Comparison of ENCODE assay signal across 15 mouse cellular contexts in genomic region chr10:62218044-62218788, GRCm38 (mm10). TPM values are rescaled to one million over a fixed set of nuclear protein-coding genes. Genes with fewer than 3 reads are reported as not detected.
DNase-seq lines count a peak whose midpoint lies in the region; ATAC-seq and TF ChIP-seq lines count a peak whose summit lies in the region.
"Had no signal": no experiment of that assay in that cellular context is flagged by ENCODE, and none has a peak within 500 bp of the region (broad histone marks: within the 10 kb centered on the region; RNA-seq: fewer than 3 reads in every experiment).

No protein-coding gene starts in this region.

- no peaks in the 10 kb centered on the region for H3K36me3 ChIP-seq in heart, postnatal 0 days (replicated peaks; ENCODE audit: control insufficient read depth, insufficient read depth, low read length)
- H3K36me3 ChIP-seq in midbrain, embryonic 13.5 days: no peaks in the 10 kb centered on the region
- H3K36me3 ChIP-seq in midbrain, embryonic 15.5 days (replicated peaks): no peaks in the 10 kb centered on the region
- H3K36me3 ChIP-seq in stomach, postnatal 0 days (ENCODE audit: control insufficient read depth, insufficient read depth, low read length): no peaks in the 10 kb centered on the region
- H3K36me3 ChIP-seq: embryonic facial prominence, embryonic 13.5 days; hindbrain, embryonic 15.5 days had no signal

- no peak for ATAC-seq in heart, postnatal 0 days (ENCODE audit: insufficient read depth, low read depth)
- ATAC-seq in midbrain, embryonic 13.5 days: peak; percentile 38; the same call in 1 of the 2 replicates
- no peak for ATAC-seq in midbrain, embryonic 15.5 days (replicated peaks)
- ATAC-seq in stomach, postnatal 0 days (ENCODE audit: low FRiP score, low TSS enrichment): no peak
- ATAC-seq in megakaryocyte progenitor cell, adult 5-6 weeks (replicated peaks; ENCODE audit: poor library complexity): no peak
- ATAC-seq: forebrain, embryonic 14.5 days had no signal

- no peaks in the 10 kb centered on the region for H3K27me3 ChIP-seq in heart, postnatal 0 days (ENCODE audit: control insufficient read depth, insufficient read depth, low read length)
- no peaks in the 10 kb centered on the region for H3K27me3 ChIP-seq in midbrain, embryonic 13.5 days
- no peaks in the 10 kb centered on the region for H3K27me3 ChIP-seq in midbrain, embryonic 15.5 days (replicated peaks)
- H3K27me3 ChIP-seq in stomach, postnatal 0 days (ENCODE audit: control insufficient read depth, insufficient read depth, low read length): no peaks in the 10 kb centered on the region
- H3K27me3 ChIP-seq: embryonic facial prominence, embryonic 13.5 days; hindbrain, embryonic 15.5 days had no signal

- peak overlapping the region; percentile 41 for H3K27ac ChIP-seq in heart, postnatal 0 days (ENCODE audit: low read depth)
- no peak overlapping the region for H3K27ac ChIP-seq in midbrain, embryonic 13.5 days
- H3K27ac ChIP-seq in midbrain, embryonic 15.5 days: no peak overlapping the region
- peak overlapping the region; percentile 84 for H3K27ac ChIP-seq in stomach, postnatal 0 days (replicated peaks)
- H3K27ac ChIP-seq: embryonic facial prominence, embryonic 13.5 days had no signal

- TF ChIP-seq CTCF in heart, postnatal 0 days (IDR thresholded peaks at IDR 0.05; ENCODE audit: low read depth): no peak
- TF ChIP-seq CTCF in stomach, postnatal 0 days (IDR thresholded peaks at IDR 0.05; ENCODE audit: low read depth): no peak

- no peaks in the 10 kb centered on the region for H3K9me3 ChIP-seq in heart, postnatal 0 days (replicated peaks; ENCODE audit: control insufficient read depth, low read length)
- H3K9me3 ChIP-seq in midbrain, embryonic 13.5 days: no peaks in the 10 kb centered on the region
- H3K9me3 ChIP-seq in midbrain, embryonic 15.5 days: no peaks in the 10 kb centered on the region
- H3K9me3 ChIP-seq in stomach, postnatal 0 days (ENCODE audit: control insufficient read depth, low read length): no peaks in the 10 kb centered on the region
- H3K9me3 ChIP-seq: embryonic facial prominence, embryonic 13.5 days; hindbrain, embryonic 15.5 days had no signal

- WGBS in heart, postnatal 0 days: 83% methylated on average over 19 of the region's 19 CpGs
- 92% methylated on average over 19 of the region's 19 CpGs for WGBS in midbrain, embryonic 13.5 days
- 94% methylated on average over 19 of the region's 19 CpGs for WGBS in midbrain, embryonic 15.5 days
- WGBS in stomach, postnatal 0 days: 65% methylated on average over 19 of the region's 19 CpGs

- TF ChIP-seq EP300 in heart, postnatal 0 days (IDR thresholded peaks at IDR 0.05; ENCODE audit: low read depth): no peak
- TF ChIP-seq EP300 in stomach, postnatal 0 days (optimal IDR thresholded peaks at IDR 0.05): no peak

- no peak for DNase-seq in heart, postnatal 0 days (ENCODE audit: low spot score)
- no peak for DNase-seq in heart, adult 9 months (ENCODE audit: low spot score in 2 of 2)
- peak; percentile 56 for DNase-seq in liver
- peak; percentile 79 for DNase-seq in stomach, postnatal 0 days (ENCODE audit: low spot score)
- no peak for DNase-seq in thymus, postnatal 10 days (ENCODE audit: low spot score in 2 of 2)
- DNase-seq: adrenal gland, postnatal 10 days; cerebellum, adult 9-10 months had no signal

- H3K4me2 ChIP-seq in heart, postnatal 0 days (ENCODE audit: low read depth, low read length): no peak overlapping the region
- H3K4me2 ChIP-seq in midbrain, embryonic 13.5 days (replicated peaks): no peak overlapping the region
- H3K4me2 ChIP-seq in midbrain, embryonic 15.5 days: no peak overlapping the region
- H3K4me2 ChIP-seq in stomach, postnatal 0 days (replicated peaks; ENCODE audit: low read depth): no peak overlapping the region
- H3K4me2 ChIP-seq: embryonic facial prominence, embryonic 13.5 days; hindbrain, embryonic 15.5 days had no signal

- no peak overlapping the region for H3K4me3 ChIP-seq in heart, postnatal 0 days (ENCODE audit: low read depth, low read length)
- no peak overlapping the region for H3K4me3 ChIP-seq in midbrain, embryonic 13.5 days (replicated peaks)
- H3K4me3 ChIP-seq in midbrain, embryonic 15.5 days: no peak overlapping the region
- no peak overlapping the region for H3K4me3 ChIP-seq in stomach, postnatal 0 days (ENCODE audit: low read depth, low read length)
- H3K4me3 ChIP-seq: embryonic facial prominence, embryonic 13.5 days; hindbrain, embryonic 15.5 days had no signal

- H3K9ac ChIP-seq in heart, postnatal 0 days (replicated peaks; ENCODE audit: low read depth, low read length): no peak overlapping the region
- H3K9ac ChIP-seq in midbrain, embryonic 13.5 days (replicated peaks): no peak overlapping the region
- no peak overlapping the region for H3K9ac ChIP-seq in midbrain, embryonic 15.5 days
- no peak overlapping the region for H3K9ac ChIP-seq in stomach, postnatal 0 days (ENCODE audit: low read length)
- H3K9ac ChIP-seq: embryonic facial prominence, embryonic 13.5 days; hindbrain, embryonic 15.5 days had no signal

- no peaks in the 10 kb centered on the region for H3K4me1 ChIP-seq in heart, postnatal 0 days (ENCODE audit: control insufficient read depth, insufficient read depth)
- no peaks in the 10 kb centered on the region; the same call in 1 of the 2 replicates for H3K4me1 ChIP-seq in midbrain, embryonic 13.5 days (replicated peaks)
- H3K4me1 ChIP-seq in midbrain, embryonic 15.5 days: no peaks in the 10 kb centered on the region
- peaks cover 9% of the 10 kb centered on the region; the same call in 1 of the 2 replicates for H3K4me1 ChIP-seq in stomach, postnatal 0 days (replicated peaks; ENCODE audit: control insufficient read depth, insufficient read depth)
- H3K4me1 ChIP-seq: hindbrain, embryonic 15.5 days had no signal

RNA-seq across cellular contexts. Expression of gene Tspan15, which starts 12.8 kb away (rescaled TPM):
- 9.7 and 26.0 TPM in 2 replicates for total RNA-seq in heart, postnatal 0 days (2014; rRNA removed; ENCODE audit: low replicate concordance)
- polyA plus RNA-seq in heart, postnatal 0 days (2015; fragmentation: Nextera tagmentation; extraction: Ambion mirVana): 6.7 and 7.0 TPM in 2 replicates
- polyA plus RNA-seq in midbrain, embryonic 13.5 days (2015; fragmentation: Nextera tagmentation; extraction: Ambion mirVana): 15.0 and 18.7 TPM in 2 replicates
- polyA plus RNA-seq in midbrain, embryonic 15.5 days (2015; fragmentation: Nextera tagmentation; extraction: Ambion mirVana): 21.1 and 23.4 TPM in 2 replicates
- 97.4 and 112 TPM in 2 replicates for polyA plus RNA-seq in stomach, postnatal 0 days (2015; fragmentation: Nextera tagmentation; extraction: Ambion mirVana)
- total RNA-seq in megakaryocyte progenitor cell, adult 5-6 weeks (2015): 0.15 and 0.49 TPM in 2 replicates
- total RNA-seq in megakaryocyte progenitor cell, adult 5-6 weeks (2017): 0.21 TPM in 1 of 2 replicates, not detected in the other

RNA-seq across cellular contexts. Expression of gene Tacr2, which starts 34.0 kb away (rescaled TPM):
- 2.7 TPM in 1 of 2 replicates, not detected in the other for total RNA-seq in heart, postnatal 0 days (2014; rRNA removed; ENCODE audit: low replicate concordance)
- polyA plus RNA-seq in heart, postnatal 0 days (2015; fragmentation: Nextera tagmentation; extraction: Ambion mirVana): not detected in 2 replicates
- polyA plus RNA-seq in midbrain, embryonic 13.5 days (2015; fragmentation: Nextera tagmentation; extraction: Ambion mirVana): not detected in 2 replicates
- polyA plus RNA-seq in midbrain, embryonic 15.5 days (2015; fragmentation: Nextera tagmentation; extraction: Ambion mirVana): not detected in 2 replicates
- polyA plus RNA-seq in stomach, postnatal 0 days (2015; fragmentation: Nextera tagmentation; extraction: Ambion mirVana): 1.3 and 1.6 TPM in 2 replicates
- not detected in 2 replicates for total RNA-seq in megakaryocyte progenitor cell, adult 5-6 weeks (2015)
- total RNA-seq in megakaryocyte progenitor cell, adult 5-6 weeks (2017): not detected in 2 replicates
- total RNA-seq: monocyte, adult 5-6 weeks; neutrophil, adult 5-6 weeks had no signal
- polyA plus RNA-seq: embryonic facial prominence, embryonic 13.5 days; forebrain, embryonic 14.5 days; hindbrain, embryonic 15.5 days had no signal

Comparison
In these comparisons a context has a peak if more than half of its experiments do, and no peak if none do; other contexts are left out.
1. DNase-seq: peak in liver (single experiment) and stomach, postnatal 0 days (single experiment); none in heart, postnatal 0 days (single experiment), heart, adult 9 months (0 of 2) and thymus, postnatal 10 days (0 of 2).
2. H3K27ac ChIP-seq: peak in heart, postnatal 0 days (single experiment) and stomach, postnatal 0 days (single experiment); none in midbrain, embryonic 13.5 days (single experiment) and midbrain, embryonic 15.5 days (single experiment).